Mouse (Mus musculus): ENCODE results near the gene Meaf6.
A peak's percentile ranks its signal among the peaks of the same experiment; 100 is the strongest.

Meaf6 gene

GRCm38 (mm10) chr4:125145213-125145612, 60.3 kb downstream of the Meaf6 start:
- DNase-seq = no peak

- DNase-seq = no peak
These were observed 63.0 kb downstream of the Meaf6 start for GRCm38 (mm10) chr4:125147970-125148369.

- no peak for DNase-seq
These were observed 64.5 kb downstream of the Meaf6 start for GRCm38 (mm10) chr4:125149460-125149859.

GRCm38 (mm10) chr4:125152469-125152868, 67.5 kb downstream of the Meaf6 start:
- DNase-seq = no peak

DNA sequence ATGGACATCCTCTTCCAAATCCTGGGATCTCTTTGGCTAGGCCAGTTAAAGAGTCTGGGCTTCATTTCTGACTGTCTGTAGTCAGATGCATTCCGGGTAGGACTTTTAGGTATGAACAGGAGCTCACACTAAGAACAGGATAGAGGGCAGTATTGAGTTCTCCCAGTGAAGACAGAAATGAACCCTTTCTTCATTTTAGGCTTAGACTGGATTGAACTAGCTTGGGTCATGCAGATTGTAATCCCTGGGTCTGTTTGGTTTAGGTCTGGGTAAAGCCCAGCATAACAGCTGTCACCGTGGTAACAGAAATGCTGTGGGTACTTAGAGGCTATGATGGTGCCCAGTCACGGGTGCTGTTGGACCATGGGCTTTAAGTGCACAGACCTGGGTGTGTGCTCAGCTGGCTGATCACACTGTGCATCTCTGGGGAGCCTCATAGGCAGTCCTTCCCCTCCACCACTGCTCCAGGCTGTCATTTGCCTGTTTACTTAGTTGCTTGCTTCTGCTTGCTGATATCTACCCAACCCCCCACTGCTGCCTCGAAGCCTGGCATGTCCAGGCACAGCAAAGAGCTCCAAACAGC, 68.8 kb downstream of the Meaf6 start:
- no peak for DNase-seq

DNA sequence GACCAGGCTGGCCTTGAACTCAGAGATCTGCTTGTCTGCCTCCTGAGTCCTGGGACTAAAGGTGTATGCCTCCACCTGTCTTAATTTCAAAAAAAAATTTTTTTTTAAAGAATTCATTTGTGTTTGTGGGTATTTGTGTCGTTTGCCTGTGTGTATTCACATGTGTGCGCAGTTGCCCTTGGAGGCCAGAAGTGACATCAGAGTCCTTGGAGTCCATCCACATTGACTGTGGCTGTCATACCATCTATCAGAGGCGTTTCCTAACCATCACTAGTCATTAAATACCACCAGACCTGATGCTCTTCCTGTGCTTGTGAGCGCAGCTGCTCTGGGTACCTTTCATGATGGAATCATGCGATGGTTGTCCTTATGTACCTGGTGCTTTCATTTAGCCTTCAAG, 70.7 kb downstream of the Meaf6 start:
- DNase-seq = no peak

DNA sequence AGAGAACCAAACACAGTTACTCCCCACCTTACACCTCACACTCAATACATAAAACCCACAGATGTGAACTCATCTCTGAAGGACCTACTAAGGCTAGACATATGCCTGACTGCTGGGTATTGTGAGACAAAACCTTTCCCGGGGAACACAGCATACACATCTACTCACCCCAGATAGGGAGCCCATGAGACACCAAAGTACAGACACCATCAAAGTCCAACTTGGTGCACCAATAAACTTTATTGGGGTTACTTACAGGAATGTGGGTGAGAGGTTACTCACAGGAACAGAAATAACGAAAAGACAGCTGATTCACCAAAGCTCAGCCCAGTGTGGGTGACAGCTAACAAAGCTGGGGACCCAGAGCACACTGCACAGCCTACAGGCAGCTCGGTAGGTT, 72.4 kb downstream of the Meaf6 start:
- DNase-seq = no peak

- no peak for DNase-seq
These were observed 73.1 kb downstream of the Meaf6 start for GRCm38 (mm10) chr4:125158081-125158480.

GRCm38 (mm10) chr4:125158581-125159317, 73.8 kb downstream of the Meaf6 start:
- DNase-seq = no peak

GRCm38 (mm10) chr4:125160320-125160950, 75.5 kb downstream of the Meaf6 start:
- DNase-seq = peak; percentile 82

DNA sequence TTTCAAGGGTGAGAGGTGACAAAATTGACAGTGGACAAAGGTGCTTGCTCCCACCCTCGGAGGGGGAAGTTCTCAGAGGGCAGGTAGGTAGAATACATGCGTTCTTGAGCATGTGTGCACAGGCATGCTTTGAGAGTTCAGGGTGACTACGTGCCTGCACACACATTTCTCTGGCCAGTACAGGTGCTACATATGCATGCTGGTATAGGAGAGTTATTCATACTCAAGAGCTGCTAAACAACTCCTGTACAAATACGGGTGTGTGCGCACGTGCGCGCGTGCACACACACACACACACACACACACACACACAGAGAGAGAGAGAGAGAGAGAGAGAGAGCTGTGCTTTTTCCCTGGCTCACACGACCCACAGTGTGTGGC, 76.0 kb downstream of the Meaf6 start:
- no peak for DNase-seq

DNA sequence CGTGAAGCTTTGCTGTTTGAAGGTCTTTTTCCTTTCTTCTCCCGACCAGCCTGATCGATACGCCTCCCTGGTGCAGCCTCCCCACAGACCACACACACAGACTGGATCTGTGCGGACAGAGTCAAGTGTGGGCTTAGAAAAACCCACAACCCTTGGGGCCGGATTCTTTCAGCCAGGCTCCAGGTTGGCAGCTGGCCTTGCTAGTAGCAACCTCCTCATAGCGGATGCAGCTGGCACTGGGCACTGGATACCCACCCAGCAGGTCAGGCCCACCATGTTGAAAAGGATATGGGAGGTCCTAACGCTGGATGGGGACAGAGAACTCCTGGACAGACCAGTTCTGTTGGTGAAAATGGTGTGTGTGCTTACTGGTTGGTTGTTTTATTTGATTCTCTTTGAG, 76.5 kb downstream of the Meaf6 start:
- DNase-seq = no peak

DNA sequence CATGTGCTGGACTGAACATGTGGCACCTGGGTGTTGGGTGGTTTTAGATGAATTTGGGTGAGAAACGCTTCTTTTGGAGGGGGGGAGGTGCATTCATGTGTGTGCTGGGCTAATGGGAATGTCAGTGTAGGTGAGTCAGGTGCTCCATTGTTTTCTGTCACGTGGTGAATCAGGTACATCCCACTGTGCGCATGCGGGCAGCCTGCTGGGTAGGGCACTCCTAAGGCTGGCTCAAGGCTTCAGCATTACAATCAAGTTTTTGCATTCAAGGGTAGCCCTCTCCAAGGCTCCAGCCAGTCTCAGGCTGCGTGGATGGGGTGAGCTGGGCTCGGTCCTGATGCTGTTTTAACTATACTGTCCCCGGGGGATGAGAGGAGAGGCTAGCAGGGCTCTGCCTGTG, 77.8 kb downstream of the Meaf6 start:
- no peak for DNase-seq

Measured in thymus, postnatal 25 days (tissue).